Mouse (Mus musculus): ENCODE measurements around the gene Cd4.

Cd4 gene

DNA sequence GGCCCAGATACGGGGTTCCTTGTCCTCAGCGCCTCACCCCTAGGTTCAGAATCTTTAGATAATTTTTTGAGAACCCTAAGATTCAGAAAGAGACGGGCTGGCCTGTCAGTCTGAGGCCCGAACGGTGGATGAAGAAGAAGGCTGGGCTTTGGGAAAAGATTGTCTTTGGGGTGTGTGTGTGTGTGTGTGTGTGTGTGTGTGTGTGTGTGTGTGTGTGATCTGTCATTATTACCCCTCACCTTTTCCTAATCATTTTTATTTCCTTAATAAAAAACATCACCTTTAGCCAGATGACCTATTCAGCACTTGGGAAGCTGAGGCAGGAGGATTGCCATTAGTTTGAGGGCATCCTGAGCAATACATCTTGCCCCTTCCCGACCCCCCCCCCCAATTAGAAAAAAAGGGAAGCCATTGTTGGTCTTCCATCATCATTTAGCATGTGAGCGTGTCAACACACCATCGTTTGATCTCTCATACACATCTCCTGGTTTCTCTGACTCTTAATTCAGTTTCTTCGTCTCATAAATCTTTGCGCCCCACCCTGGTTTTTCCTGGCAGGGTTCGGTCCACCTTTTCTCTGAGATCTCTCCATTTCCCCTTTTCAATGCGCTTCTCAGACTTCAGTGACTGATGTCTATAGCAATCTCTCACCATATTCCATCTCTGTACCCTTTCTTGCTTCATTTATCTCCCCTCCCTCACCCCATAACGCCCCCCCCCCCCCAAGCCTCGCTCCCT, 31.0 kb upstream of the Cd4 start:
- no peak for TF ChIP-seq GATA4 (IDR thresholded peaks at IDR 0.05; ENCODE audit: insufficient replicate concordance, low read length)

DNA sequence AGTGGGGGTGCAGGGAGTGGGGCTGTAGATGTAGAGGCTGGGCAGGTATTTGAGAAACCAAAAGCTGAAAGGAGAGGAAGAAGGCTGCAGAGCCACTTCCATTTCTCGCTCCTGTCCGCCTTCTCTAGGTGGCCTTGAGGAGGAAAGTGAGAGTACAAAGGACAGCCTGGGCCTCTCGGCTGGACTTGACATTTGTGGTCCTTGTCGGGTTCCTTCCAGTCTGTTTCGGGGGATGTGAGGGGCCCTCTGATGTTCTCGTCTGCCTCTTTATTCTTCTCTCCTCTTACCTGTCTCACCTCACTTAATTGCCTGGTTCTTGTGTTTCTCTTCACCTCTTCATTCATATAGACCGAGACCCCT, 30.3 kb upstream of the Cd4 start:
- no peak for TF ChIP-seq GATA4 (IDR thresholded peaks at IDR 0.05; ENCODE audit: insufficient replicate concordance, low read length)

DNA sequence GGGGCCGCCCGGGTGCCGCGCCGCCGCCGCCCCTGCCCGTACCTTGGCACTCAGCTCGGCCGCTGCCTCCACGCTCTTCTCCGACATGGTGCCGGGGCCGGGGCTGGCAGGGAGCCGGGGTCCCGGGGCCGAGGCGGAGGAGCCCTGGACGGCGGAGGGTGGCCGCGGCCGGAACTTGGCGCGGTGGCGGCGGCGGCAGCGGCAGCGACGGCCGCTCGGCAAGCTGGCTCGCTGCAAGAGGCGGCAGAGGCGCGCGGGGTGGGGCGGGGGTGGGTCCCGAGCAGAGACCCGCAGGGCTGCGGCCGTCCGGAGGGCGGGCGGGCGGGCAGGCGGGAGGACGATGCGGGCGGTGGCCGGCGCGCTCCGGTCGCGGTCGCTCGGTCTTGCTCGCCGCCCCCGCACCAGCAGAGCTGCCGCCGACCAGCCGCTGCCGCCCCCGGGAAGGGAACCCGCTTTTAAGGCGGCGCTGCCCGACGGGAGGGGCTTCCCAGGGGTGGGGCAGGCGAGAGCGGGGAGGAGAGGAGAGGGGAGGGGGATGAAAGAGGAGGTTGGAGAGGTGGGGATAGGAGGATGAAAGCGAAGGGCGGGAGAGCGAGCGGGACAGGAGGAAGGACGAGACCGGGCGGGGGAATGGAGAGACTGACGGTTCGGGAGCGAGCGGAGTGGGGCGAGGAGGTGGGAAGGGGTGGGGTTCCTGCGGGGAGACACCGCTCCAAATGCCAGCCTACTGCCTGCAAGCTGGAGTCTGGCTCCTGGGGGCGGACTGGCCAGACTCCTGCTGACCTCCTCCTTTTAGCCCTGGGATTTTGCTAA, 29.7 kb upstream of the Cd4 start:
- TF ChIP-seq GATA4 (IDR thresholded peaks at IDR 0.05; ENCODE audit: insufficient replicate concordance, low read length) = no peak

DNA sequence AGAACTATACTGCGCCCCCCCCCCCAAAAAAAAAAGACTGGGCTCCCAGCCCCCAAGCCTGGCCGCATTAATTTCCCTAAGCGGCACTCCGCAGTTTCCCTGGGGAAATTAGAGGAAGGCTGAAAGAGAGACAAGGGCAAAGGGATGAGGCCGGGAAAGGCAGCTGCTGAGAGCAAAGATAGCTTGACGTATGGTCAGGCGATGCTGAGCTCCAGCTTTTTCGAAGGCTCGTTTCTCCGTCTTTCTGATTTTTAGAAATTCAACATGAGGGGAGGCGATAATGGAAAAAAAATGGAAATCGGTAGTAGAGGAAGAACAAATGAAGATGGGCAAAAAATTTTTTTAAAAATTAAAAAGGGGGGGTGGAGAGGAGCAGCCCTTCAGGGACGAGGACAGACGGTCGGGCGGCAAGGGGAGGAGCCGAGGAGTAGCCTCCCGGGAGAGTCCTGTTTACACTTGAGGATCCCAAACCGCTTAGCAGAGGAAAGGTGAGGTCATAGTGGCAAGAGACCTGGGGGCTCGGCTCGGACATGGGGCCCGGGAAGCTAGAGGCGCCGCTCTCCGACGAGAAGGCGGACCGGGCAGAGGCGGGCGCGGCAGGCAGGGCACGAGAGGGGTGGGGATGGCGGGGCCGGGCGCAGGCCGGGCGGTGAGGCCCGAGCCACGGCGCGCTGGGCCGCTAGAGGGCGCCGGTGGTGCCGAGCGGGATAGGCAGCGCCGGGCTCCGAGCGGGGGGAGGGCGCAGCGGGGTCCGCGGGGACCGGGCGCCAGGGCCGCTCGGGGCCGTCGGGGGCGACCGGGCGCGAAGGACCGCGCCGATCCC, 28.9 kb upstream of the Cd4 start:
- no peak for TF ChIP-seq GATA4 (IDR thresholded peaks at IDR 0.05; ENCODE audit: insufficient replicate concordance, low read length)

DNA sequence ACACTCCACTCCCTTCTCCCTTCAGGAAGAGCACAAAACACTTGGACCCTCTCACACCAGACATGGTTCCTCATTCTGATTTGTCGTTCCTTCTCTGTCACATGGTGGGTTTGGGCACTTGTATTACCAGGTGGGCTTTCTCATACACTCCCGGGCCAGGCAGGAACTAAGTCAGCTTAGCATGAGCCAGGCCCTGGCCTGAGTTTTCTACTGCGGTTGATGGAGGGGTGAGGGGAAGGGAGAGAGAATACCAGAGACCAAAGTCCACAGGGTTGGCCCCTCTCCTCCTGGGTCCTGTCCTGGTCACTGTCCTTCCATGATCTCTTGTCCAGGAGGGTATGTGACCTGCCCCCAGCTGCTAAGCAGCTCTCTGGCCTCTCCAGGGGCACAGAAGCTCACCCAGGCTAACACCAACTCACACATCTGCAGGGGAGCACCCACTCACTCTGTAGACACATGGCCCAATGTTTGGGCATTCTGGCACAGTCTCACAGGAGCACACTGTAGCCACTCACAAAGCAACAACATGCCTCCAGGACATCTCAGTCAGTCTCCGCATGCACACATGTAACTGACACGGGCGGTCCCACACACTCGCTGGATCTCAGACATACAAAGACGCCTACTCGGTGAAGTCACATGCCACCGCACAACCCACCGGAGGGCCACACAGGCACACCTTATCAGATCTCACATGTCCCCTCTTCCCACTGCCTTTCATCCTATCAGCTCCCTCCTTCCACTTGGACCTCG, 28.1 kb upstream of the Cd4 start:
- no peak for TF ChIP-seq GATA4 (IDR thresholded peaks at IDR 0.05; ENCODE audit: insufficient replicate concordance, low read length)

DNA sequence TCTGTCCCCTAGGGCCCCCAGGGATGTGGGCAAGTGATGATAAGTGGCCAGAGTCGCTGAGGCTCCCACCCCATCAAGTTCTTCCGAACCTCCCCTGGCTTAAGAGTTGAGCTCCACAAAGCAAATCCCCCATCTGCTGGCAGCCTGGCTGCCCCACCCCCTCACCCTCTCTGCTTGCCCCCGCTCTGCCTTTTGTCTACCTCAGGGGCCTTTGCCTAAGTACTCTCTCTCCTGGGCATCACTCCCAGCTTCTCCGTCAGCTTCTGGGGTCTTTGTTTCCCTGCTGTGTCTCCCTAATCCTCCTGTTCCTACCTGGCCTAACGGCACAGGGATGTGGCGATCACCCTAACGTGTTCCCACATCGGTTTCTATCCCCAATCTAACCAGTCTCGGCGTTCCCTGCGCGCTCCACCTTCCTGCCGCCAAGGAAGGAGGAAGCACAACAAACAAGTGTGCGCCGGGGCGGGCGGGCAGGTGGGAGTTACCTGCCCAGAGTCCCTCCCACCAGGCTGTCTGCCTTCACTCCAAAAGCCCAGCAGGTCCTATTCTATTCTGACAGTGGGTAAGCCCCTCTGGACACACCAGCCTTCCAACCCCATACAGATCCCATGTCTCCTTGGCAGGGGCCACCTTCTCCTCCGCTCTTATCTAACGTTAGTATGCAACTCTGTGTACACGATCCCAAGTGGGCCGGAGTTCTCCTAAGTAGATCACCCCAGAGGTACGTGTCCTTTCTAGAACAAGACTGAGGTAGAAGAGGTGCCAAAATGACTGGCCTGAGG, 27.3 kb upstream of the Cd4 start:
- no peak for TF ChIP-seq GATA4 (IDR thresholded peaks at IDR 0.05; ENCODE audit: insufficient replicate concordance, low read length)

GRCm38 (mm10) chr6:124914511-124914910, 26.5 kb upstream of the Cd4 start:
- TF ChIP-seq GATA4 (IDR thresholded peaks at IDR 0.05; ENCODE audit: insufficient replicate concordance, low read length) = no peak

GRCm38 (mm10) chr6:124913721-124914285, 25.8 kb upstream of the Cd4 start:
- TF ChIP-seq GATA4 (IDR thresholded peaks at IDR 0.05; ENCODE audit: insufficient replicate concordance, low read length) = no peak

- TF ChIP-seq GATA4 (IDR thresholded peaks at IDR 0.05; ENCODE audit: insufficient replicate concordance, low read length) = no peak
Observed at GRCm38 (mm10) chr6:124913214-124913613, 25.2 kb upstream of the Cd4 start.

GRCm38 (mm10) chr6:124911533-124912218, 23.7 kb upstream of the Cd4 start, which contains the start of gene Lag3:
Gene Lag3, minus strand, starts transcription at chr6:124911705.
- no peak for TF ChIP-seq GATA4 (IDR thresholded peaks at IDR 0.05; ENCODE audit: insufficient replicate concordance, low read length)

GRCm38 (mm10) chr6:124910032-124910431, 22.0 kb upstream of the Cd4 start:
- TF ChIP-seq GATA4 (IDR thresholded peaks at IDR 0.05; ENCODE audit: insufficient replicate concordance, low read length) = no peak

GRCm38 (mm10) chr6:124907767-124908166, 19.7 kb upstream of the Cd4 start:
- TF ChIP-seq GATA4 (IDR thresholded peaks at IDR 0.05; ENCODE audit: insufficient replicate concordance, low read length) = no peak
